Mouse (Mus musculus) CH12.LX (cell line): ENCODE measurements around the gene Psma6. TPM values are rescaled to one million over a fixed set of nuclear protein-coding genes. Genes with fewer than 3 reads are reported as not detected.
A peak's percentile ranks its signal among the peaks of the same experiment; 100 is the strongest.

ENCODE experiments used
- DNase-seq: peaks from one replicate; pipeline ENCODE4 v3.0.0-alpha.2; 2013; ENCODE audit errors: extremely low read depth
- H3K27ac ChIP-seq: 2 replicates; pipeline ENCODE4 v1.5.1; 2012; ENCODE audit warnings: low read depth, mild to moderate bottlenecking, control low read depth, moderate library complexity; ENCODE audit not compliant: insufficient read depth
- H3K27me3 ChIP-seq: replicated peaks from 2 replicates; pipeline ENCODE3; 2012; ENCODE audit warnings: inconsistent platforms
- H3K36me3 ChIP-seq, 2 experiments: replicated peaks in 1 of 2; 2 replicates each; pipeline versions ENCODE3 to v1.6.1; 2012; ENCODE audit warnings: inconsistent platforms in 1 of 2, low read length in 1 of 2, mild to moderate bottlenecking in 1 of 2, mixed read lengths in 1 of 2, moderate library complexity in 1 of 2; ENCODE audit not compliant: control insufficient read depth in 1 of 2, insufficient read depth in 1 of 2
- H3K4me1 ChIP-seq, 2 experiments: 2 replicates each; pipeline ENCODE4 v1.6.1; 2012; ENCODE audit warnings: inconsistent platforms in 1 of 2, moderate library complexity in 1 of 2; ENCODE audit not compliant: insufficient read depth in 2 of 2, control insufficient read depth in 1 of 2
- H3K4me2 ChIP-seq: 2 replicates; pipeline ENCODE4 v1.6.1; 2012; ENCODE audit warnings: low read depth, mild to moderate bottlenecking, control low read depth; ENCODE audit not compliant: poor library complexity, insufficient read depth, severe bottlenecking
- H3K4me3 ChIP-seq, 3 experiments: fragments of 150-350 bp in 1 of 3; sonication (generic) in 1 of 3; replicated peaks in 1 of 3; 2 replicates each; pipeline versions ENCODE3 to v1.5.1; 2011 to 2012; ENCODE audit warnings: low read depth in 2 of 3, low read length in 2 of 3, mild to moderate bottlenecking in 2 of 3, moderate library complexity in 2 of 3, control low read depth in 1 of 3, improper control_type of control experiment in 1 of 3, inconsistent platforms in 1 of 3, mixed read lengths in 1 of 3; ENCODE audit not compliant: poor library complexity in 1 of 3
- H3K79me2 ChIP-seq: replicated peaks from 2 replicates; pipeline ENCODE4 v1.6.1; 2012; ENCODE audit warnings: mild to moderate bottlenecking, moderate library complexity; ENCODE audit not compliant: control insufficient read depth, poor library complexity, insufficient read depth, severe bottlenecking; ENCODE audit errors: extremely low read depth
- H3K9ac ChIP-seq: 2 replicates; pipeline ENCODE4 v1.6.1; 2012; ENCODE audit warnings: low read depth, mild to moderate bottlenecking, control low read depth, moderate library complexity; ENCODE audit not compliant: insufficient read depth
- H3K9me3 ChIP-seq: replicated peaks from 2 replicates; pipeline ENCODE3; 2012; ENCODE audit warnings: low read length, inconsistent platforms, mixed read lengths
- BHLHE40 ChIP-seq: IDR thresholded peaks from 2 replicates; pipeline ENCODE4 v1.6.1; 2011; ENCODE audit warnings: mild to moderate bottlenecking, low read depth, low read length, improper control_type of control experiment
- CHD1 ChIP-seq: IDR thresholded peaks from 2 replicates; pipeline ENCODE4 v1.6.1; 2012; ENCODE audit warnings: low read depth, low read length, improper control_type of control experiment, inconsistent platforms
- CHD2 ChIP-seq: IDR thresholded peaks from 2 replicates; pipeline ENCODE4 v1.6.1; 2011; ENCODE audit warnings: low read length, improper control_type of control experiment
- CTCF ChIP-seq, 2 experiments: IDR thresholded peaks in 1 of 2; conservative IDR thresholded peaks in 1 of 2; 2 replicates each; pipeline ENCODE4 v1.5.1; 2011 to 2012; ENCODE audit warnings: low read depth in 2 of 2, low read length in 2 of 2, improper control_type of control experiment in 1 of 2, inconsistent platforms in 1 of 2, mild to moderate bottlenecking in 1 of 2, moderate library complexity in 1 of 2
- ELF1 ChIP-seq: IDR thresholded peaks from 2 replicates; pipeline ENCODE4 v1.6.1; 2014; ENCODE audit warnings: low read depth, mild to moderate bottlenecking, inconsistent platforms, low read length, improper control_type of control experiment
- EP300 ChIP-seq: IDR thresholded peaks from 2 replicates; pipeline ENCODE4 v1.6.1; 2011; ENCODE audit warnings: low read length, improper control_type of control experiment
- ETS1 ChIP-seq: conservative IDR thresholded peaks from 2 replicates; pipeline ENCODE4 v1.6.1; 2012; ENCODE audit warnings: low read depth, mild to moderate bottlenecking, inconsistent platforms, low read length, improper control_type of control experiment, moderate library complexity
- GABPA ChIP-seq: IDR thresholded peaks from 2 replicates; pipeline ENCODE4 v1.6.1; 2012; ENCODE audit warnings: low read depth, low read length, improper control_type of control experiment, inconsistent platforms; ENCODE audit not compliant: insufficient replicate concordance
- HCFC1 ChIP-seq: IDR thresholded peaks from 2 replicates; pipeline ENCODE4 v1.6.1; 2012; ENCODE audit warnings: low read depth, mild to moderate bottlenecking, inconsistent platforms, low read length, improper control_type of control experiment
- IRF4 ChIP-seq: IDR thresholded peaks from 2 replicates; pipeline ENCODE4 v1.6.1; 2014; ENCODE audit warnings: low read depth, mild to moderate bottlenecking, inconsistent platforms, low read length, improper control_type of control experiment
- JUN ChIP-seq: IDR thresholded peaks from 2 replicates; pipeline ENCODE4 v1.6.1; 2011; ENCODE audit warnings: low read depth, mild to moderate bottlenecking, low read length, improper control_type of control experiment, moderate library complexity; ENCODE audit not compliant: insufficient read depth
- KAT2A ChIP-seq: IDR thresholded peaks from 2 replicates; pipeline ENCODE4 v1.6.1; 2012; ENCODE audit warnings: low read length, improper control_type of control experiment, inconsistent platforms; ENCODE audit not compliant: insufficient replicate concordance
- MAFK ChIP-seq: IDR thresholded peaks from 2 replicates; pipeline ENCODE4 v1.6.1; 2011; ENCODE audit warnings: low read length, improper control_type of control experiment; ENCODE audit not compliant: insufficient replicate concordance
- MAX ChIP-seq: IDR thresholded peaks from 2 replicates; pipeline ENCODE4 v1.6.1; 2011; ENCODE audit warnings: low read length, improper control_type of control experiment
- MAZ ChIP-seq: IDR thresholded peaks from 2 replicates; pipeline ENCODE4 v1.6.1; 2012; ENCODE audit warnings: low read depth, mild to moderate bottlenecking, inconsistent platforms, low read length, improper control_type of control experiment, moderate library complexity
- MEF2A ChIP-seq: IDR thresholded peaks from 2 replicates; pipeline ENCODE4 v1.6.1; 2014; ENCODE audit warnings: low read depth, mild to moderate bottlenecking, inconsistent platforms, low read length, improper control_type of control experiment, borderline replicate concordance
- MXI1 ChIP-seq: IDR thresholded peaks from 2 replicates; pipeline ENCODE4 v1.6.1; 2011; ENCODE audit warnings: mild to moderate bottlenecking, low read depth, low read length, improper control_type of control experiment
- MYC ChIP-seq: IDR thresholded peaks from 2 replicates; pipeline ENCODE4 v1.6.1; 2011; ENCODE audit warnings: low read depth, mild to moderate bottlenecking, improper control_type of control experiment, low read length
- NELFE ChIP-seq: IDR thresholded peaks from 2 replicates; pipeline ENCODE4 v1.6.1; 2011; ENCODE audit warnings: low read depth, low read length, improper control_type of control experiment
- NRF1 ChIP-seq: IDR thresholded peaks from 2 replicates; pipeline ENCODE4 v1.6.1; 2014; ENCODE audit warnings: low read depth, mild to moderate bottlenecking, inconsistent platforms, low read length, improper control_type of control experiment, moderate library complexity
- RAD21 ChIP-seq: IDR thresholded peaks from 2 replicates; pipeline ENCODE4 v1.6.1; 2011; ENCODE audit warnings: low read depth, mild to moderate bottlenecking, low read length, improper control_type of control experiment, moderate library complexity
- RCOR1 ChIP-seq: conservative IDR thresholded peaks from 2 replicates; pipeline ENCODE4 v1.6.1; 2012; ENCODE audit warnings: low read depth, mild to moderate bottlenecking, inconsistent platforms, low read length, improper control_type of control experiment
- SIN3A ChIP-seq: IDR thresholded peaks from 2 replicates; pipeline ENCODE4 v1.6.1; 2012; ENCODE audit warnings: low read length, improper control_type of control experiment, inconsistent platforms
- SMC3 ChIP-seq: IDR thresholded peaks from 2 replicates; pipeline ENCODE4 v1.6.1; 2011; ENCODE audit warnings: low read depth, low read length, improper control_type of control experiment
- TCF12 ChIP-seq: IDR thresholded peaks from 2 replicates; pipeline ENCODE4 v1.6.1; 2014; ENCODE audit warnings: low read depth, mild to moderate bottlenecking, inconsistent platforms, low read length, improper control_type of control experiment
- USF1 ChIP-seq: IDR thresholded peaks from 2 replicates; pipeline ENCODE4 v1.6.1; 2014; ENCODE audit warnings: low read depth, mild to moderate bottlenecking, inconsistent platforms, low read length, improper control_type of control experiment
- USF2 ChIP-seq: conservative IDR thresholded peaks from 2 replicates; pipeline ENCODE4 v1.6.1; 2011; ENCODE audit warnings: low read depth, low read length, improper control_type of control experiment
- ZC3H11A ChIP-seq: IDR thresholded peaks from 2 replicates; pipeline ENCODE4 v1.6.1; 2012; ENCODE audit warnings: low read depth, mild to moderate bottlenecking, inconsistent platforms, low read length, improper control_type of control experiment
- ZNF384 ChIP-seq: IDR thresholded peaks from 2 replicates; pipeline ENCODE4 v1.6.1; 2012; ENCODE audit warnings: low read depth, low read length, improper control_type of control experiment, inconsistent platforms
- dilution Hi-C: fragments of 300-500 bp; cut with MboI; formaldehyde crosslinking; loops from 2 replicates; pipeline ENCODE4 v1.14.3; 2020; ENCODE audit warnings: low sequenced_read_pairs; ENCODE audit not compliant: extremely low pct_unique_long_range_greater_than_20kb, extremely low pct_ligation_motif_present
- in situ Hi-C: fragments of 300-500 bp; cut with MboI; formaldehyde crosslinking; loops from 3 replicates; pipeline ENCODE4 v1.14.3; 2019; ENCODE audit warnings: low sequenced_read_pairs, low pct_ligation_motif_present, low pct_unique_long_range_greater_than_20kb, mixed read lengths
- polyA plus RNA-seq: library from polyadenylated mRNA; unstranded; fragments of >175 nt; gene quantifications from 2 replicates; pipeline ENCODE4 v1.2.1, GENCODE M21; 2012; ENCODE audit warnings: low read depth; ENCODE audit not compliant: insufficient read length
- total RNA-seq, 2 experiments: library from RNA; depleted of rRNA; stranded (reverse); fragments of 300-350 nt in 1 of 2; fragments of >200 nt in 1 of 2; gene quantifications; 2 replicates each; pipeline ENCODE4 v1.2.3; 2012 to 2014

Gene Psma6
- total and polyA plus RNA-seq, 3 experiments = 271 to 585 (median 307) TPM

- no peaks in the 10 kb centered on the region for H3K9me3 ChIP-seq
- in situ Hi-C loops = loop anchor here (10.0 kb wide), 1 partner anchor 107 kb away; the partner anchor contains the start of gene Nfkbia
- no peaks in the 10 kb centered on the region for H3K27me3 ChIP-seq
- peaks cover 43 to 75% of the 10 kb centered on the region in 2 experiments for H3K4me1 ChIP-seq
- H3K4me2 ChIP-seq = peak overlapping the region; percentile 46; the same call in 1 of the 2 replicates
- H3K79me2 ChIP-seq = no peaks in the 10 kb centered on the region
- TF ChIP-seq MXI1 = no peak
- TF ChIP-seq EP300 = no peak
- TF ChIP-seq RCOR1 = no peak
- TF ChIP-seq TCF12 = no peak
- no peak for TF ChIP-seq NELFE
- no peak for TF ChIP-seq GABPA
- no peak for TF ChIP-seq CHD1
- TF ChIP-seq MAFK = no peak
- TF ChIP-seq ZC3H11A = no peak
- no peak for TF ChIP-seq JUN
- no peak for TF ChIP-seq IRF4
- TF ChIP-seq HCFC1 = no peak
- TF ChIP-seq ZNF384 = no peak
- no peak for TF ChIP-seq ETS1
- TF ChIP-seq USF2 = no peak
- TF ChIP-seq ELF1 = no peak
- TF ChIP-seq, all 38 proteins: peak for 0
- H3K27ac ChIP-seq = peak overlapping the region; percentile 51
- H3K4me3 ChIP-seq = no peak overlapping the region
- dilution Hi-C loops = no loop called here
- 0 out of 2 replicates have a peak overlapping the region, but pooled peaks have one; percentile 7 for H3K9ac ChIP-seq
- peaks cover 0 to 10% of the 10 kb centered on the region in 2 experiments for H3K36me3 ChIP-seq
- no peak for DNase-seq
Observed at GRCm38 (mm10) chr12:55387788-55388465, 3.9 kb downstream of the Psma6 start.

- Histone ChIP-seq H3K4me1 (peaks cover 44 to 81% of the 10 kb centered on the region in 2 experiments), H3K36me3 (peaks cover 0 to 5% of the 10 kb centered on the region in 2 experiments), H3K4me2 (peak overlapping the region; percentile 67), H3K27ac (peak overlapping the region; percentile 85), H3K27me3 (no peaks in the 10 kb centered on the region), H3K9me3 (no peaks in the 10 kb centered on the region), H3K9ac (peak overlapping the region; percentile 53; the same call in 1 of the 2 replicates), H3K4me3 (no peak overlapping the region), H3K79me2 (no peaks in the 10 kb centered on the region)
- in situ Hi-C loops = loop anchor here (10.0 kb wide), 1 partner anchor 106 kb away; the partner anchor contains the start of gene Nfkbia
- dilution Hi-C loops = no loop called here
- peak; percentile 81 for DNase-seq
- no peak for TF ChIP-seq MXI1
- TF ChIP-seq BHLHE40 = 0 out of 2 replicates have a peak, but pooled peaks have one; percentile 46
- no peak for TF ChIP-seq KAT2A
- TF ChIP-seq CTCF (conservative IDR thresholded peaks at IDR 0.05 in 1 of 2, IDR thresholded peaks at IDR 0.05 in 1 of 2; ENCODE audit: low read depth in 2 of 2, low read length in 2 of 2) = peak in 1 of 2 experiments; percentile 66; a peak in 2 of 4 replicates
- no peak for TF ChIP-seq JUN
- TF ChIP-seq EP300 = peak; percentile 10; the same call in 1 of the 2 replicates
- TF ChIP-seq SIN3A = peak; percentile 49; the same call in 1 of the 2 replicates
- peak; percentile 59 for TF ChIP-seq CHD2
- peak; percentile 62 for TF ChIP-seq TCF12
- peak; percentile 44 for TF ChIP-seq RAD21
- TF ChIP-seq ELF1 = no peak
- TF ChIP-seq USF1 = no peak
- peak; percentile 6; the same call in 1 of the 2 replicates for TF ChIP-seq MEF2A
- TF ChIP-seq SMC3 = peak; percentile 68
- peak; percentile 69 for TF ChIP-seq NRF1
- TF ChIP-seq ETS1 = 0 out of 2 replicates have a peak, but pooled peaks have one; percentile 35
- no peak for TF ChIP-seq HCFC1
- peak; percentile 67; the same call in 1 of the 2 replicates for TF ChIP-seq MAZ
- TF ChIP-seq MYC = 0 out of 2 replicates have a peak, but pooled peaks have one; percentile 31
- TF ChIP-seq IRF4 = peak; percentile 34; the same call in 1 of the 2 replicates
- TF ChIP-seq MAX = 0 out of 2 replicates have a peak, but pooled peaks have one; percentile 38
- no peak for TF ChIP-seq NELFE
Observed at GRCm38 (mm10) chr12:55388478-55388877, 4.5 kb downstream of the Psma6 start.
